Mouse (Mus musculus) heart, adult 2 months (tissue): ENCODE measurements around the gene Cgas.

Source experiments
- CTCF ChIP-seq: fragments of 200-600 bp; IDR thresholded peaks from 2 replicates; pipeline ENCODE4 v1.8.1; 2022; ENCODE audit warnings: antibody characterized with exemption, mild to moderate bottlenecking, moderate library complexity
- POLR2A ChIP-seq: fragments of 200-500 bp; IDR thresholded peaks from 2 replicates; pipeline ENCODE4 v1.6.1; 2011; ENCODE audit warnings: mild to moderate bottlenecking, low read depth, low read length, control low read depth; ENCODE audit not compliant: insufficient read depth

DNA sequence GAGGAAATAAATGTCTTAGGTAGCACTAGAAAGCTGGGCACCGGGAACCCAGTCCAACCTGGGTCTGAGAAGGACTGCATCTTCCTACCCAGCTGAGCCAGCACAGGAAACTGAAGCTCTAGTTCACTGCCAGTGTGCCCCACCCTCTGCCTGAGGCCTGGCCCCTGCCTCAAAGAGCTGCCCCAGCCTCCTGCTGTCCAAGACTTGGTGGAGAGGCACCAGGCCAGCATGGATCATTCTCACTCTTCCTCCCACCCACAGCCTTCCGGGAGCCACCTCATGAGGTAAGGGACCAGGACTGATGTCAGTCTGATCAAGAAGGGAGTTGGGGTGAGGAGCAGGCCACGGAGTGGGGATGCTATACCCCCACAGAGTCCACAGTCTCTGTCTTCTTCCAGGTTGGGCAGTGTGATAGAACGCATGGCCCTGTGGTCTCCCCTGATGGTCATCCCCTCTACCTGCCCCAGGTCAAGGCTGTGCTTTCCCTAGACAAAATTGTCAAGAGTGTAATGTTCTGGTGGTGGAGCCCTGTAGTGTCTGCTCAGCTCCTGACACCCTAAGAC is 14.1 kb downstream of the Cgas start:
- TF ChIP-seq POLR2A, result no peak
- no peak for TF ChIP-seq CTCF
